Mouse (Mus musculus): Measurements from ENCODE around the gene Helt. TPM values are rescaled to one million over a fixed set of nuclear protein-coding genes. Genes with fewer than 3 reads are reported as not detected.
"Not testable (repeated sequence)": the region's sequence is repeated elsewhere in the genome, so short reads cannot be mapped to it uniquely, and the experiment has no call there.

Helt gene
- total RNA-seq, 2 experiments from 2014 or later = not detected

GRCm38 (mm10) chr8:46302121-46302520 is 7.7 kb upstream of the Helt start:
- DNase-seq (ENCODE audit: extremely low spot score in 1 of 2, low spot score in 1 of 2) = no peak

GRCm38 (mm10) chr8:46298847-46299246 is 4.4 kb upstream of the Helt start:
- DNase-seq (ENCODE audit: extremely low spot score in 1 of 2, low spot score in 1 of 2) = no peak

DNA sequence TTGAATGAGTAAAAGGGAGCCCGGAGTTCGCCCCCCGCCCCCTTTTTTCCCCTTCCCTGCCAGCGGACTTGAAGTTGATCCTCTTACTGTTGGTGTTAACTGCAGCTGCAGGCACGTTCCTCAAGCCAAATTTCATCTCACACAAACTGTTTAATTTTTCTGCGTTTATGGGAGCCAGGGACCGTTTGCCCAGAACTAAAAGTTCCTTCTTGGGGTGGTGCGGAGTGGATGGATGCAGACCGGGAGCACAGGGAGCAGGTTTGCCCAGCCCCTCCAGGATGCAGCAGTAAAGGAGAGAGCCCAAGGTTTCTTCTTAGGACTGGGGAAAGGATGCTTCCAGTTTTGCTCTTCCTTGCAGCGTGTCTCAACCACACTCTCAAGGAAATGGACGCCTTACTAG is 2.1 kb upstream of the Helt start:
- DNase-seq (ENCODE audit: extremely low spot score in 1 of 2, low spot score in 1 of 2) = no peak

DNA sequence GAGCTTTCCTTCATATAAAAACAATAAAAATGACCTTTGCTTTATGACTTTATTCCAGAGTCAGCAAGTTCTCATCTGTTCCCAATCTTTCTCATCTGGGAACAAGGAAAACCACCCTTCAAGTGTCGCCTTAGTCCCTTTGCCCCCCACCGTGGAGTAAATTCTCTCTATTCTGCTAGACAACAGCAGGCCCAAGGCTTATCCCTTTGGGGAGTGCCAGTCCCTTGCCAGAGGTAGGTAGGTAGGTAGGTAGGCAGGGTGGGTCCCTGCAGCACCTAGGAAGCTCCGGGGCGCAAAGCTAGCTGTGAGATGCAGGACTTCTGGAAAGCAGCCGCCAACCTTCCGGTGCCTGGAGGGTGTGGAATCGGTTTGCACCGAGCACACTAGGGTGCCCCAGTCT is 1.5 kb upstream of the Helt start:
- DNase-seq (ENCODE audit: extremely low spot score in 1 of 2, low spot score in 1 of 2) = no peak

GRCm38 (mm10) chr8:46295101-46295534 is 647 bp upstream of the Helt start:
- no peak for DNase-seq (ENCODE audit: extremely low spot score in 1 of 2, low spot score in 1 of 2)

DNA sequence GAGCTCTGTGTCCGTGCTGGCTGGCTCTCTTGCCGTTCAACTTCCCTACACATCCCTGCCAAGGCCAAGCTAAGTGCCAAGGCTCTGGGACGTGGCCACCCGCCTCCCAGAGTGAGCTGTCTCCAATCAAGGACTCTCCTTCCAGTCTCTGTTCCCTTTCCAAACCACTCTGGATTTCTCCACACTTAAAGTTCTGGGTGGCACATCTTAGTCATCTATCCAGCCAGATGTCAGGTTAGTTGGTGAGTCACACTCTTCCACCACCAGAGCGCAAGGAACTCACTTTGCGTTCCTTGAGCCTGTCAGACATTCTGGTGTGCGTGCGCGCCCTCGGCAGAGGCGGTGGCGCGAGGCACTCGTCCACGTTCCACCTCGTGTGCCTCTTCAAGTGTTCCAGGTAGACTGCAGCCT is 725 bp downstream of the Helt start:
- no peak for DNase-seq (ENCODE audit: extremely low spot score in 1 of 2, low spot score in 1 of 2)

- DNase-seq (ENCODE audit: extremely low spot score in 1 of 2, low spot score in 1 of 2) = no peak
These were observed 1.3 kb downstream of the Helt start for GRCm38 (mm10) chr8:46293201-46293600.

DNA sequence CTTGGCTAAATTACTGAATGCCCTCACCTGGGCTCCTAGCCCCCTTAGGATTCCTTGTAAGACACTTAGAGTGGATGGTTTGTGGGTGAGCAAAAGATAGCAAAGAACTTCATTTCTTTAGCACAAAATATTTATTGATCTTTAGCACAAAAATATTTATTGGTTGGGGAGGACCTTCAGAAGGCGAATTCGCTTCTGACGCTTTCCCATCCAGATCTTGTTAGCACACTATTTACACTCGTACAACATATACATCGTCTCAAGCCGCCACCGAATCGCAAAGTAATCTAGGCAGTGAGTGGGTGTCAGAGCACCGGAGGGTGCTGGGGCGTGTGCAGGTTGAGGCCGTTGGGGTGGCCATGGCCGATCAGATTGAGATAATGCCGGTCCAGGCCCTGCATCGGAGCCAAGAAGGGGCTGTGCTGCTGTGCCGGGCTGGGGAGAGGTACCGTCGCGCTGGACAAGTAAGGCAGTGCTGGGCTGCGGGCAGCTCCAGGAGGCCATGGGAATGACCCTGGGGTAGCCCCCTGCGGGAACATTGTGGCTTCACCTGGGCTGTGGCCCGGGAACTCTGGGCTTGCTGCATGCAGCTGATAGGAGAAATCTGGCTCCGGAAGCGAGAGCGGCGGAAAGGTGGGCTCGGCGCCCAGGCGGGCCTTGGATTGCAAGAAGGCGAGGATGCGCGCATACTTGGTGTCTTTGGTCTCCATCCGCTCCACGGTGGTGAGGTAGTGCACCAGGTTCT is 2.4 kb downstream of the Helt start:
- no peak for DNase-seq (ENCODE audit: extremely low spot score in 1 of 2, low spot score in 1 of 2)

DNA sequence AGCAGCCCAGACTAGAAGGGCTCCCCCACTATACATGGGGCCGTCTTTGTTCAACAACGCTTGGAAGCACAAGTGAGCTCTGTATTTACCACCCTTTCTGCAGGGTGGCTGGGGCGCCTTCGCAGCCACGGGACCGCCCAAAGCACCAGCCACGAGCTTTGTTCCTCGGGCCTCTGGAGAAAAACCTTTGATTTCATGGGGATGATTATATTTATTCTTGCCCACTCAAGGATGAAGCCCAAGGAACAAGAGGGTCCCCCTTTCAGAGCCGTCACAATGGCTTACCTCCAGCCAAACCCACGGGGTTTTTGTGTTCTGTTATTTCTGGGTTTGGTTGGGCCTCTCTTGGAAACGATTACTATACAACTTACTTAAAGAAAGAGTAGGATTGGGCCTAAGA is 5.2 kb downstream of the Helt start:
- no peak for DNase-seq (ENCODE audit: extremely low spot score in 1 of 2, low spot score in 1 of 2)

DNA sequence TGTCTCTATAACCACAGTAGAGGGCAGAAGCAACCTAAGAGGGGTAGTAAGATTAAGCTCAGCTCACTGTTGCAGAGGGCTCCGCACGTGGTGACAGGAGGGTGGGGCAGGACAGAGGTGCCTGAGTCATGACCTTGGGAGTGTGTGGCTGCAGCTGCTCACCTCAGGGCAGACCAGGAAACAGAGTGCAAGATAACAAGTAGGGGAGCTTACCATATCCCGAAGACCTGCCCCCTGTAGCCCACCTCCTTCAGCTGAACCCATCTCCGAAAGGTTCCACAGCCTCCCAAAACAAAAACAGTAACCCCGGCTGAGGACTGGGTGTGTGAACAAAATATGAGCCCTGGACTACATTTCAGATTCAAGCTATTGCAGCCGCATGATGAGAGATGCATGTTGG is 6.5 kb downstream of the Helt start:
- no peak for DNase-seq (ENCODE audit: extremely low spot score in 1 of 2, low spot score in 1 of 2)

GRCm38 (mm10) chr8:46285980-46286379 is 8.5 kb downstream of the Helt start:
- no peak for DNase-seq (ENCODE audit: extremely low spot score in 1 of 2, low spot score in 1 of 2)

DNA sequence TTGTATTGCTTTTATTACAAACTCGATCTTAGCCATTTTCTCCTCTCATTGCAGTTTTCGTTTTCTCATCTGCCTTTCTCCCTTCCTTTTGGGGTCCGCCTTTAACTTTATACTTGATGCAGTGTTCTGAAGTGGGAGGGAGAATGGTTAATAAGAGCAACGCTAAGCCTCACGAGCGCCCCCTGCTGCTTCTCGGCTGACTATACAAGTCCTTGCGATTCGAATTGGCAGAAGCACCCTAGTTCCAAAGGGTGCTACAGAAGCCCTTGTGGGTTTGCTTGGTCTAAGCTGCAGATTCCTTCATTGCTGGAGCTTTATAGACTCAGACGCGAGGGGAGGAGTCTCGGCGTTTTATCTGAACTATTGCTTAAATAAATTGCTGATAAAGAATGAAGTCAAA is 12.9 kb downstream of the Helt start:
- DNase-seq (ENCODE audit: extremely low spot score in 1 of 2, low spot score in 1 of 2) = peak; percentile 58 to 83

DNA sequence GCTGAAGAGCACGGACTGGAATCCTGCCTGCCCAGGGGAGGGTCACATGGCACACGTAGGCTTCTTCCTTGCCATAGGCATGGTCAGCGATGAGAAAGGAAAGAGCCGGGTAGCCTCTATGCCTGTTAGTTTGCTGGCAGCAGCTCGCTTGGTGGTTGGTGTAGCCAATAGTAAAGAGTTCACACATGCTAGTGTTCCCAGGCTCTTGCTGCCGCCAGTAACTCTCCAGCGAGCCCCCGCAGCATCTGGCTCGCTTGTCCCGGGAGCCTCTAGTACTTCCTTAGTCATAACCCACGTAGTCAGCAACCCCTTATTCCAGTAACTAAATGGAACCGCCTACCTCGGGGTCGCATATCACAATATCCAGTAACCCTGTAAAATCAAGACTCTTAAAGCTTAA is 17.5 kb downstream of the Helt start:
- no peak for DNase-seq (ENCODE audit: extremely low spot score in 1 of 2, low spot score in 1 of 2)

DNA sequence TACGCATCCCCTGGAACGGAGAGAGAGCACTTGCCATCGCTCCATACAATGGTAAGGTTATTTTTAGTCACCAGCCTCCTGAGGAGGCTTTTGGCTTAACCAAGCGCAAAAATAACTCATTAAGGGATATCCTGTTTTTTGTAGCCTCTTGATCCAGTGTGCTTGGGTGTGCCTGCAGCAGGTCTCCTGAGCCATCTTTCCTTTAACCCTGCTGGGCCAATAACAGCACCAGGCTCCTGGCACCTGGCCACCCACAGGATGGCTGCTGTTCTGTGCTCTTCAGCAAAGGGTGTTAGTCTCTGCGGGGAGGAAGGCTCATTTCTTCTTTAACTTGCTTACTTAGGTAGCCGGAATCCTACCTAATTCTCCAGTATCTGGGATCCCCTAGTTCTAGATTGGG is 23.7 kb downstream of the Helt start:
- no peak for DNase-seq (ENCODE audit: extremely low spot score in 1 of 2, low spot score in 1 of 2)

- DNase-seq (ENCODE audit: extremely low spot score in 1 of 2, low spot score in 1 of 2) = no peak
These were observed 24.3 kb downstream of the Helt start for GRCm38 (mm10) chr8:46270147-46270546.

- no peak for DNase-seq (ENCODE audit: extremely low spot score in 1 of 2, low spot score in 1 of 2)
These were observed 27.7 kb downstream of the Helt start for GRCm38 (mm10) chr8:46266801-46267200.

DNA sequence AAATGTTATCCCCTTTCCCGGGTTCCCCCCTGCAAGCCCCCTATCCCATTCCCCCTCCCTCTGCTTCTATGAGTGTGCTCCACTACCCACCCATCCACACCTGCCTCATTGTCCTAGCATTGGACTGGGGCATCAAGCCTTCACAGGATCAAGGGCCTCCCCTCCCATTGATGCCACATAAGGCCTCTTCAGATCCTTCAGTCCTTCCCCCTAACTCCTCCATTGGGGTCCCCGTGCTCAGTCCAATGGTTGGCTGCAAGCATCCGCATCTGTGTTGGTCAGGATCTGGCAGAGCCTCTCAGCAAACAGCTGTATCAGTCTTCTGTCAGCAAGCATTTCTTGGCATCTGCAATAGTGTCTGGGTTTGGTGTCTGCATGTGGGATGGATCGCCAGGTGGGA is 30.3 kb downstream of the Helt start:
- DNase-seq (ENCODE audit: extremely low spot score in 1 of 2, low spot score in 1 of 2) = not testable (repeated sequence)

- no peak for DNase-seq (ENCODE audit: extremely low spot score in 1 of 2, low spot score in 1 of 2)
These were observed 36.4 kb downstream of the Helt start for GRCm38 (mm10) chr8:46257921-46258682.

DNA sequence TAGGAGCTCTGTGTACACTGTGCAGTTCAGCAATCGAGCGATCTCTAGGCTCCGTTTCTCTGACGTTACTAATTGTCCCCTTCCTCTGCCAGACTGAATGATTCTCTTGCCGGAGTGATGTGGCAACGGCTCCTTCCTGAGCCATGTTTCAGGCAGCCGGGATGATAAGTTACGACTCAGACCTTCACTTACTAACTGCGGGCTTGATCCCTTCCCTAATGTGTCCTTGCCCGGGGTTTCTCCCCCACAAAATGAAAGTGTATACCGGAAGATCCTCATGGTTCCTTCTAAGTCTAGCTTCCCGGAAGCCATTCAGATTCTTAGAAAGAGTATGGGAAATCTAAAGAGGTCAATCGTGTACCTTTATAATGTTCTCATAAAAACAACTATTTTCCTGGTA is 42.0 kb downstream of the Helt start:
- no peak for DNase-seq (ENCODE audit: extremely low spot score in 1 of 2, low spot score in 1 of 2)

DNA sequence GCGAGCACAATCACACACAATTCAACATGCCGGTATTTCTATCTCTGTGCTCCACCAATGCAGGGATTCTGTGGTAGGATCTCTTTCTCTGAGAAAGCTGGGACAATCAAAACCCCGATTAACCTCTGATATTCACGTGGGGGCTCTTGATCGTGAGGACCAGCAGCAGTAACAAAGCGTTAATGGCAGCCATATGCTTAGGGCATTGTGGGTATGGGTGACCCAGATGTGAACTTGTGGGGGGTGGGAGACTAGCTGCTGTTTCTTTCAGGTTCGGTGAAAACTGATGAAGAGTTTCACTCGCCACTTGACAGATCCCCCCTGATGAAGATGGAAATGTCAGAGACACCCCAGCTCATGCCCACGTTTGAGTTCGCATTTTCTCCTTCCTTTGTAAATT is 42.9 kb downstream of the Helt start:
- DNase-seq (ENCODE audit: extremely low spot score in 1 of 2, low spot score in 1 of 2) = no peak

DNA sequence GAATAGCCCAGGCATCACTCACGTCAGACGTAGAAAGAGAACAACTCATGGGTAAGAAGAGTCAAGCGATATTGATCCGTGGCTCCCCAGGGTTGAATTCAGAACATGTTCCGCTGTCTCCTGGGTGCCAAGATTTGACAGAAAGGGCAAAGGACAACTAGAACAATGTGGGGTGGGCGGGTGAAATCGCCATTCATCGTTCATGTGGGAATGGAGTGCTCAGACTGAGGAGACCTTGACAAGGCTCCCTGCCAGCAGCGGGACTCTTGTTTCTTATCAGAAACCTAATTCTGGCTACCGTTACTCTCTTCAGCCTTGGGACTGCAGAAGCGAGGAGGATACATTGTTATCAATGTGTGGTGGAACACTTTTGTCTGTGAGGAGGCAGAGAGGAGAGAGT is 48.1 kb downstream of the Helt start:
- no peak for DNase-seq (ENCODE audit: extremely low spot score in 1 of 2, low spot score in 1 of 2)

DNA sequence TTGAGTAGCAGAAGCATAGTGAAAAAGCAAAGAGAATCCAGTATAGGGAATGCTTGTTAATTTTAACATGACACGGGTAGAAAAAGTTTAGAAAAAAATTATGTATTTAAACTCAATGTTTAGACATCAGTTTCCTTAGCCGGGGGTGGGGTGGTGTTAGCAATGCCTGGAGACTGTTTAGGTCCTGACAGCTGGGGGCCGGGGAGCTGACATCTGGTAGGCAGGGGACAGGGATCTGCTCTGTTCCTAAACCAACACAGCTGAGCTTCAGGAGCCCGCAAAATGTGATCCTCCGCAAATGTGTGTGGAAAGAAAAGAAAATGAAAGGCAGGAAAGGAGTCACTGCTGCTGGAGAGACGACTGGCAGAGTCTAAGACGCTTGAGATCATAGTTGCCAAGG is 51.5 kb downstream of the Helt start:
- no peak for DNase-seq (ENCODE audit: extremely low spot score in 1 of 2, low spot score in 1 of 2)
